Mouse (Mus musculus) MEL (cell line): ENCODE data around the gene Fbxw8. TPM values are rescaled to one million over a fixed set of nuclear protein-coding genes. Genes with fewer than 3 reads are reported as not detected.

Experiments
- DNase-seq: peaks from one replicate; pipeline ENCODE4 v3.0.0; 2011; ENCODE audit warnings: low read depth, low spot score
- H3K27ac ChIP-seq: 2 replicates; pipeline ENCODE4 v1.5.1; 2012; ENCODE audit warnings: low read depth, mild to moderate bottlenecking, control low read depth, low read length, moderate library complexity; ENCODE audit not compliant: control insufficient read depth
- H3K27me3 ChIP-seq, 2 experiments: fragments of 150-350 bp in 1 of 2; sonication (generic) in 1 of 2; 2 replicates each; pipeline ENCODE4 v1.6.1; 2012; ENCODE audit warnings: low read length in 2 of 2, mild to moderate bottlenecking in 2 of 2, improper control_type of control experiment in 1 of 2, moderate library complexity in 1 of 2; ENCODE audit not compliant: insufficient read depth in 2 of 2, control insufficient read depth in 1 of 2
- H3K36me3 ChIP-seq, 2 experiments: 2 replicates each; pipeline ENCODE4 v1.6.1; 2012 to 2014; ENCODE audit warnings: low read length in 2 of 2, improper control_type of control experiment in 1 of 2, inconsistent platforms in 1 of 2, mild to moderate bottlenecking in 1 of 2; ENCODE audit not compliant: insufficient read depth in 2 of 2, control insufficient read depth in 1 of 2
- H3K4me1 ChIP-seq, 2 experiments: fragments of 150-350 bp in 1 of 2; sonication (generic) in 1 of 2; 2 replicates each; pipeline ENCODE4 v1.6.1; 2012; ENCODE audit warnings: low read length in 2 of 2, improper control_type of control experiment in 1 of 2, mild to moderate bottlenecking in 1 of 2; ENCODE audit not compliant: insufficient read depth in 2 of 2, control insufficient read depth in 1 of 2
- H3K4me3 ChIP-seq, 2 experiments: fragments of 150-350 bp in 1 of 2; sonication (generic) in 1 of 2; 2 replicates each; pipeline ENCODE4 v1.5.1; 2012; ENCODE audit warnings: low read depth in 2 of 2, low read length in 2 of 2, mild to moderate bottlenecking in 2 of 2, moderate library complexity in 2 of 2, control low read depth in 1 of 2, improper control_type of control experiment in 1 of 2; ENCODE audit not compliant: control insufficient read depth in 1 of 2, insufficient read depth in 1 of 2
- H3K79me2 ChIP-seq: 2 replicates; pipeline ENCODE4 v1.6.1; 2012; ENCODE audit warnings: mild to moderate bottlenecking, low read length, moderate library complexity; ENCODE audit not compliant: control insufficient read depth, poor library complexity, insufficient read depth
- H3K9ac ChIP-seq: 2 replicates; pipeline ENCODE4 v1.6.1; 2012; ENCODE audit warnings: low read depth, mild to moderate bottlenecking, control low read depth, low read length, moderate library complexity; ENCODE audit not compliant: control insufficient read depth, poor library complexity, severe bottlenecking
- H3K9me3 ChIP-seq: fragments of 150-350 bp; sonication (generic); replicated peaks from 2 replicates; pipeline ENCODE4 v1.6.1; 2012; ENCODE audit warnings: mild to moderate bottlenecking, low read length, improper control_type of control experiment, moderate library complexity; ENCODE audit not compliant: insufficient read depth
- BHLHE40 ChIP-seq: IDR thresholded peaks from 2 replicates; pipeline ENCODE4 v1.6.1; 2012; ENCODE audit warnings: low read depth, mild to moderate bottlenecking, inconsistent platforms, low read length, improper control_type of control experiment, borderline replicate concordance
- CHD2 ChIP-seq: IDR thresholded peaks from 2 replicates; pipeline ENCODE4 v1.6.1; 2011; ENCODE audit warnings: low read length, improper control_type of control experiment
- CTCF ChIP-seq, 3 experiments: IDR thresholded peaks in 2 of 3; conservative IDR thresholded peaks in 1 of 3; 2 replicates each; pipeline ENCODE4 v1.5.1; 2011 to 2012; ENCODE audit warnings: low read length in 3 of 3, low read depth in 2 of 3, mild to moderate bottlenecking in 2 of 3, improper control_type of control experiment in 1 of 3, inconsistent platforms in 1 of 3, mixed read lengths in 1 of 3, moderate library complexity in 1 of 3; ENCODE audit not compliant: control insufficient read depth in 1 of 3, insufficient read depth in 1 of 3, poor library complexity in 1 of 3, severe bottlenecking in 1 of 3
- GABPA ChIP-seq: IDR thresholded peaks from 2 replicates; pipeline ENCODE4 v1.6.1; 2012; ENCODE audit warnings: low read depth, mild to moderate bottlenecking, inconsistent platforms, low read length, improper control_type of control experiment, moderate library complexity
- HCFC1 ChIP-seq: IDR thresholded peaks from 2 replicates; pipeline ENCODE4 v1.6.1; 2012; ENCODE audit warnings: low read depth, mild to moderate bottlenecking, inconsistent platforms, low read length, improper control_type of control experiment, moderate library complexity
- KAT2A ChIP-seq: conservative IDR thresholded peaks from 2 replicates; pipeline ENCODE4 v1.6.1; 2012; ENCODE audit warnings: low read depth, low read length, improper control_type of control experiment, inconsistent platforms
- MAX ChIP-seq: IDR thresholded peaks from 2 replicates; pipeline ENCODE4 v1.6.1; 2011; ENCODE audit warnings: low read length, improper control_type of control experiment
- MEF2A ChIP-seq: IDR thresholded peaks from 2 replicates; pipeline ENCODE4 v1.6.1; 2014; ENCODE audit warnings: low read depth, mild to moderate bottlenecking, inconsistent platforms, low read length, improper control_type of control experiment; ENCODE audit not compliant: poor library complexity, insufficient replicate concordance, severe bottlenecking; ENCODE audit errors: extremely low read depth
- MXI1 ChIP-seq: IDR thresholded peaks from 2 replicates; pipeline ENCODE4 v1.6.1; 2011; ENCODE audit warnings: mild to moderate bottlenecking, low read depth, low read length, improper control_type of control experiment
- MYC ChIP-seq: IDR thresholded peaks from 2 replicates; pipeline ENCODE4 v1.6.1; 2011; ENCODE audit warnings: low read depth, mild to moderate bottlenecking, low read length, improper control_type of control experiment, moderate library complexity
- NELFE ChIP-seq: IDR thresholded peaks from 2 replicates; pipeline ENCODE4 v1.6.1; 2011; ENCODE audit warnings: low read depth, low read length, improper control_type of control experiment
- NRF1 ChIP-seq: IDR thresholded peaks from 2 replicates; pipeline ENCODE4 v1.6.1; 2014; ENCODE audit warnings: low read depth, mild to moderate bottlenecking, inconsistent platforms, low read length, improper control_type of control experiment, moderate library complexity; ENCODE audit not compliant: poor library complexity, insufficient read depth, severe bottlenecking
- POLR2AphosphoS5 ChIP-seq: IDR thresholded peaks from 2 replicates; pipeline ENCODE4 v1.6.1; 2012; ENCODE audit warnings: low read depth, borderline replicate concordance, mild to moderate bottlenecking, inconsistent platforms, low read length, moderate library complexity, mixed read lengths
- RAD21 ChIP-seq: IDR thresholded peaks from 2 replicates; pipeline ENCODE4 v1.6.1; 2011; ENCODE audit warnings: mild to moderate bottlenecking, low read depth, low read length, improper control_type of control experiment
- SIN3A ChIP-seq: IDR thresholded peaks from 2 replicates; pipeline ENCODE4 v1.6.1; 2012; ENCODE audit warnings: low read length, improper control_type of control experiment, inconsistent platforms
- SMC3 ChIP-seq: IDR thresholded peaks from 2 replicates; pipeline ENCODE4 v1.6.1; 2011; ENCODE audit warnings: low read depth, low read length, improper control_type of control experiment
- TBP ChIP-seq: IDR thresholded peaks from 2 replicates; pipeline ENCODE4 v1.8.0; 2011; ENCODE audit warnings: low read depth, low read length, improper control_type of control experiment
- TCF12 ChIP-seq: IDR thresholded peaks from 2 replicates; pipeline ENCODE4 v1.6.1; 2014; ENCODE audit warnings: low read depth, mild to moderate bottlenecking, inconsistent platforms, low read length, improper control_type of control experiment, moderate library complexity
- UBTF ChIP-seq: IDR thresholded peaks from 2 replicates; pipeline ENCODE4 v1.6.1; 2012; ENCODE audit warnings: low read depth, mild to moderate bottlenecking, inconsistent platforms, low read length, improper control_type of control experiment, moderate library complexity, borderline replicate concordance; ENCODE audit not compliant: insufficient read depth
- ZC3H11A ChIP-seq: IDR thresholded peaks from 2 replicates; pipeline ENCODE4 v1.6.1; 2012; ENCODE audit warnings: low read depth, mild to moderate bottlenecking, inconsistent platforms, low read length, improper control_type of control experiment
- ZKSCAN1 ChIP-seq: IDR thresholded peaks from 2 replicates; pipeline ENCODE4 v1.6.1; 2012; ENCODE audit warnings: low read depth, mild to moderate bottlenecking, inconsistent platforms, low read length, improper control_type of control experiment, moderate library complexity
- polyA plus RNA-seq, 2 experiments: library from polyadenylated mRNA; stranded (reverse) in 1 of 2; unstranded in 1 of 2; fragments of >175 nt in 1 of 2; fragments of >200 nt in 1 of 2; gene quantifications; 2 replicates each; pipeline versions ENCODE4 v1.2.1 to v1.2.4; 2012; ENCODE audit warnings: low replicate concordance in 2 of 2, low read depth in 1 of 2; ENCODE audit not compliant: insufficient read length in 2 of 2, insufficient read depth in 1 of 2, missing spikeins in 1 of 2
- total RNA-seq: library from RNA; depleted of rRNA; stranded (reverse); fragments of 300-350 nt; gene quantifications from 2 replicates; pipeline ENCODE4 v1.2.3, GENCODE M21; 2012

Fbxw8 gene
- total and polyA plus RNA-seq, 3 experiments, result 49.9 to 57.4 (median 52.5) TPM

- TF ChIP-seq SIN3A, result no peak
- TF ChIP-seq MXI1, result no peak
- TF ChIP-seq ZKSCAN1, result no peak
- TF ChIP-seq BHLHE40, result no peak
- no peak for TF ChIP-seq UBTF
- no peak for TF ChIP-seq CHD2
- TF ChIP-seq MYC, result no peak
- TF ChIP-seq, all 39 proteins: peak for 0
- Histone ChIP-seq H3K9ac (no peak overlapping the region), H3K27ac (no peak overlapping the region), H3K4me1 (no peaks in the 10 kb centered on the region), H3K4me3 (no peak overlapping the region), H3K9me3 (no peaks in the 10 kb centered on the region), H3K27me3 (no peaks in the 10 kb centered on the region), H3K79me2 (no peaks in the 10 kb centered on the region), H3K36me3 (no peaks in the 10 kb centered on the region; a peak in 1 of 4 replicates)
- no peak for DNase-seq
Measured at GRCm38 (mm10) chr5:118067984-118068494, 87.2 kb downstream of the Fbxw8 start.

GRCm38 (mm10) chr5:118067572-118067971 is 87.7 kb downstream of the Fbxw8 start:
- no peaks in the 10 kb centered on the region for H3K4me1 ChIP-seq
- no peaks in the 10 kb centered on the region for H3K79me2 ChIP-seq
- H3K4me3 ChIP-seq, result no peak overlapping the region

GRCm38 (mm10) chr5:118066828-118067227 is 88.4 kb downstream of the Fbxw8 start:
- Histone ChIP-seq H3K27ac (no peak overlapping the region), H3K36me3 (no peaks in the 10 kb centered on the region; a peak in 1 of 4 replicates), H3K79me2 (no peaks in the 10 kb centered on the region), H3K9ac (no peak overlapping the region), H3K4me3 (no peak overlapping the region), H3K4me1 (no peaks in the 10 kb centered on the region), H3K27me3 (no peaks in the 10 kb centered on the region), H3K9me3 (no peaks in the 10 kb centered on the region)
- DNase-seq, result peak; percentile 60
- TF ChIP-seq SMC3, result peak; percentile 21; the same call in 1 of the 2 replicates
- no peak for TF ChIP-seq TCF12
- TF ChIP-seq CTCF (IDR thresholded peaks at IDR 0.05 in 2 of 3, conservative IDR thresholded peaks at IDR 0.05 in 1 of 3; ENCODE audit: control insufficient read depth in 1 of 3, insufficient read depth in 1 of 3, low read depth in 2 of 3, low read length in 3 of 3, poor library complexity in 1 of 3, severe bottlenecking in 1 of 3), result peak; percentile 69 to 90 (median 90)

More at GRCm38 (mm10) chr5:118067572-118067971, 87.7 kb downstream of the Fbxw8 start:
- no peaks in the 10 kb centered on the region for H3K27me3 ChIP-seq
- TF ChIP-seq KAT2A (no peak), NELFE (no peak), HCFC1 (no peak), POLR2AphosphoS5 (no peak), TBP (no peak), SMC3 (no peak), SIN3A (no peak), MEF2A (no peak), NRF1 (no peak), ZC3H11A (no peak), MAX (no peak), RAD21 (no peak), CTCF (IDR thresholded peaks at IDR 0.05 in 2 of 3, conservative IDR thresholded peaks at IDR 0.05 in 1 of 3; ENCODE audit: control insufficient read depth in 1 of 3, insufficient read depth in 1 of 3, low read depth in 2 of 3, low read length in 3 of 3, poor library complexity in 1 of 3, severe bottlenecking in 1 of 3) (no peak), GABPA (no peak)
- DNase-seq, result peak; percentile 16
- no peaks in the 10 kb centered on the region; a peak in 1 of 4 replicates for H3K36me3 ChIP-seq
- no peaks in the 10 kb centered on the region for H3K9me3 ChIP-seq
- no peak overlapping the region for H3K9ac ChIP-seq
- no peak overlapping the region for H3K27ac ChIP-seq
